Mouse (Mus musculus): Measurements from ENCODE around the gene Prmt1.
"Not testable (repeated sequence)": the region's sequence is repeated elsewhere in the genome, so short reads cannot be mapped to it uniquely, and the experiment has no call there.

Gene Prmt1

GRCm38 (mm10) chr7:44986192-44986878, at the start of gene Prmt1:
Gene Prmt1 (minus strand): TSS chr7:44986568.
- peak; percentile 97 to 98 for DNase-seq (ENCODE audit: low spot score in 2 of 2)

GRCm38 (mm10) chr7:45035631-45036030, 49.3 kb upstream of the Prmt1 start:
- no peak for DNase-seq (ENCODE audit: low spot score in 2 of 2)

- DNase-seq (ENCODE audit: low spot score in 2 of 2): no peak
These were observed 47.5 kb upstream of the Prmt1 start for GRCm38 (mm10) chr7:45033722-45034359.

- no peak for DNase-seq (ENCODE audit: low spot score in 2 of 2)
These were observed 44.5 kb upstream of the Prmt1 start for GRCm38 (mm10) chr7:45030857-45031256.

GRCm38 (mm10) chr7:45029995-45030394, 43.6 kb upstream of the Prmt1 start:
- DNase-seq (ENCODE audit: low spot score in 2 of 2): no peak

- no peak for DNase-seq (ENCODE audit: low spot score in 2 of 2)
These were observed 42.0 kb upstream of the Prmt1 start for GRCm38 (mm10) chr7:45028351-45028750.

GRCm38 (mm10) chr7:45027761-45028160, 41.4 kb upstream of the Prmt1 start:
- DNase-seq (ENCODE audit: low spot score in 2 of 2): no peak

- no peak for DNase-seq (ENCODE audit: low spot score in 2 of 2)
These were observed 39.9 kb upstream of the Prmt1 start for GRCm38 (mm10) chr7:45026256-45026655.

- peak in 1 of 2 experiments; percentile 41 for DNase-seq (ENCODE audit: low spot score in 2 of 2)
These were observed 39.3 kb upstream of the Prmt1 start for GRCm38 (mm10) chr7:45025601-45026220.

- DNase-seq (ENCODE audit: low spot score in 2 of 2): no peak
These were observed 38.2 kb upstream of the Prmt1 start for GRCm38 (mm10) chr7:45024281-45025248.

- not testable (repeated sequence) for DNase-seq (ENCODE audit: low spot score in 2 of 2)
These were observed 37.3 kb upstream of the Prmt1 start for GRCm38 (mm10) chr7:45023711-45024110.

- no peak for DNase-seq (ENCODE audit: low spot score in 2 of 2)
These were observed 33.9 kb upstream of the Prmt1 start for GRCm38 (mm10) chr7:45020225-45020624.

GRCm38 (mm10) chr7:45019031-45019571, 32.7 kb upstream of the Prmt1 start:
- peak; percentile 41 to 71 for DNase-seq (ENCODE audit: low spot score in 2 of 2)

GRCm38 (mm10) chr7:45017242-45018061, 31.1 kb upstream of the Prmt1 start, which contains the start of gene Rras:
Gene Rras (plus strand): TSS chr7:45017961.
- DNase-seq (ENCODE audit: low spot score in 2 of 2): peak; percentile 84 to 92

- no peak for DNase-seq (ENCODE audit: low spot score in 2 of 2)
These were observed 30.4 kb upstream of the Prmt1 start for GRCm38 (mm10) chr7:45016761-45017160.

- peak; percentile 98 to 100 for DNase-seq (ENCODE audit: low spot score in 2 of 2)
These were observed 29.7 kb upstream of the Prmt1 start, which contains the start of gene Scaf1 for GRCm38 (mm10) chr7:45015957-45016612. Gene Scaf1 (minus strand): TSS chr7:45016363.

- no peak for DNase-seq (ENCODE audit: low spot score in 2 of 2)
These were observed 29.1 kb upstream of the Prmt1 start for GRCm38 (mm10) chr7:45015344-45015956.

GRCm38 (mm10) chr7:45014096-45014451, 27.7 kb upstream of the Prmt1 start:
- DNase-seq (ENCODE audit: low spot score in 2 of 2): no peak

GRCm38 (mm10) chr7:45013366-45014095, 27.2 kb upstream of the Prmt1 start:
- no peak for DNase-seq (ENCODE audit: low spot score in 2 of 2)
